Mouse (Mus musculus) adipocyte (in vitro differentiated cells): Measurements from ENCODE around the gene Agtrap.
"Not testable (repeated sequence)": the region's sequence is repeated elsewhere in the genome, so short reads cannot be mapped to it uniquely, and the experiment has no call there.

Experiments
- DNase-seq: peaks from one replicate; pipeline ENCODE4 v3.0.0-alpha.2; 2016; ENCODE audit warnings: low spot score

Agtrap gene

GRCm38 (mm10) chr4:148087907-148088527 is at the start of gene Agtrap:
Agtrap (minus strand) TSS chr4:148088031.
- peak; percentile 87 for DNase-seq

GRCm38 (mm10) chr4:148137503-148137902 is 49.7 kb upstream of the Agtrap start:
- no peak for DNase-seq

- no peak for DNase-seq
Observed at GRCm38 (mm10) chr4:148134988-148135387, 47.2 kb upstream of the Agtrap start.

- DNase-seq = no peak
Observed at GRCm38 (mm10) chr4:148131497-148132081, 43.8 kb upstream of the Agtrap start.

- DNase-seq = no peak
Observed at GRCm38 (mm10) chr4:148130561-148131413, 43.0 kb upstream of the Agtrap start, which contains the start of gene Draxin. Draxin (minus strand) TSS chr4:148130698.

GRCm38 (mm10) chr4:148130133-148130532 is 42.3 kb upstream of the Agtrap start, which contains the start of gene Mad2l2:
Mad2l2 (plus strand) TSS chr4:148130384.
- no peak for DNase-seq

GRCm38 (mm10) chr4:148128672-148129071 is 40.8 kb upstream of the Agtrap start:
- no peak for DNase-seq

GRCm38 (mm10) chr4:148128241-148128640 is 40.4 kb upstream of the Agtrap start:
- no peak for DNase-seq

GRCm38 (mm10) chr4:148122694-148123066 is 34.8 kb upstream of the Agtrap start:
- DNase-seq = no peak

GRCm38 (mm10) chr4:148121982-148122693 is 34.3 kb upstream of the Agtrap start:
- DNase-seq = no peak

- DNase-seq = no peak
Observed at GRCm38 (mm10) chr4:148121362-148121761, 33.5 kb upstream of the Agtrap start.

GRCm38 (mm10) chr4:148120555-148120954 is 32.7 kb upstream of the Agtrap start:
- no peak for DNase-seq

GRCm38 (mm10) chr4:148119578-148119977 is 31.7 kb upstream of the Agtrap start:
- not testable (repeated sequence) for DNase-seq

GRCm38 (mm10) chr4:148117392-148117791 is 29.6 kb upstream of the Agtrap start:
- no peak for DNase-seq

- no peak for DNase-seq
Observed at GRCm38 (mm10) chr4:148116657-148117056, 28.8 kb upstream of the Agtrap start.

- peak; percentile 27 for DNase-seq
Observed at GRCm38 (mm10) chr4:148115467-148115866, 27.6 kb upstream of the Agtrap start.

- DNase-seq = peak; percentile 87
Observed at GRCm38 (mm10) chr4:148114758-148115391, 27.0 kb upstream of the Agtrap start.

- DNase-seq = no peak
Observed at GRCm38 (mm10) chr4:148112519-148112918, 24.7 kb upstream of the Agtrap start.

- no peak for DNase-seq
Observed at GRCm38 (mm10) chr4:148109215-148109614, 21.4 kb upstream of the Agtrap start.

GRCm38 (mm10) chr4:148108565-148109100 is 20.8 kb upstream of the Agtrap start:
- DNase-seq = no peak

- peak; percentile 73 for DNase-seq
Observed at GRCm38 (mm10) chr4:148107621-148108291, 19.9 kb upstream of the Agtrap start.
